Mouse (Mus musculus) liver, embryonic 11.5 days (tissue): ENCODE results near the gene Atp5b. TPM values are rescaled to one million over a fixed set of nuclear protein-coding genes. Genes with fewer than 3 reads are reported as not detected.

Experiments
- ATAC-seq: fragments of 200-750 bp; cut with Nextera tagmentation; replicated peaks from 2 replicates; pipeline ENCODE4 v1.8.0; 2017; ENCODE audit warnings: moderate number of reproducible peaks, mild to moderate bottlenecking, moderate TSS enrichment, moderate library complexity; ENCODE audit not compliant: low FRiP score
- DNase-seq: peaks from one replicate; pipeline ENCODE4 v3.0.0-alpha.2; 2017; ENCODE audit warnings: low spot score
- H3K27ac ChIP-seq: fragments of 300-500 bp; sonication (generic); 2 replicates; pipeline ENCODE4 v1.5.1; 2014; ENCODE audit warnings: mild to moderate bottlenecking, low read depth, low read length, control low read depth
- H3K27me3 ChIP-seq: fragments of 300-500 bp; sonication (generic); replicated peaks from 2 replicates; pipeline ENCODE4 v1.6.1; 2014; ENCODE audit warnings: low read length, mixed read lengths; ENCODE audit not compliant: control insufficient read depth, insufficient read depth
- H3K36me3 ChIP-seq: fragments of 300-500 bp; sonication (generic); 2 replicates; pipeline ENCODE4 v1.6.1; 2014; ENCODE audit warnings: mild to moderate bottlenecking, low read length, moderate library complexity, mixed read lengths; ENCODE audit not compliant: control insufficient read depth, insufficient read depth
- H3K4me1 ChIP-seq: fragments of 300-500 bp; sonication (generic); replicated peaks from 2 replicates; pipeline ENCODE4 v1.6.1; 2014; ENCODE audit warnings: low read length, mixed read lengths; ENCODE audit not compliant: control insufficient read depth, insufficient read depth
- H3K4me2 ChIP-seq: fragments of 300-500 bp; sonication (generic); 2 replicates; pipeline ENCODE4 v1.6.1; 2014; ENCODE audit warnings: mild to moderate bottlenecking, control low read depth, moderate library complexity
- H3K4me3 ChIP-seq: fragments of 300-500 bp; sonication (generic); 2 replicates; pipeline ENCODE4 v1.5.1; 2014; ENCODE audit warnings: low read depth, low read length, control low read depth
- H3K9ac ChIP-seq: fragments of 300-500 bp; sonication (generic); 2 replicates; pipeline ENCODE4 v1.6.1; 2014; ENCODE audit warnings: low read depth, low read length, control low read depth
- H3K9me3 ChIP-seq: fragments of 300-500 bp; sonication (generic); 2 replicates; pipeline ENCODE4 v1.6.1; 2016; ENCODE audit warnings: low read length, inconsistent platforms, mixed read lengths; ENCODE audit not compliant: control insufficient read depth
- WGBS: fragments of 180-500 bp; shearing (Covaris S2); extraction: QIAGEN DNeasy Blood & Tissue Kit; methylation state at CpG from one replicate; pipeline ENCODE4 v1.1.7; 2014; 5-methylcytosine and 5-hydroxymethylcytosine counted together
- polyA plus RNA-seq: library from polyadenylated mRNA; unstranded; fragments of >200 nt; fragmentation: Nextera tagmentation; extraction: Ambion mirVana; gene quantifications from 2 replicates; pipeline ENCODE4 v1.2.1, GENCODE M21; 2014

Atp5b gene
- polyA plus RNA-seq, 1 experiment from 2014 or later: 2,564 TPM

GRCm38 (mm10) chr10:128090651-128091563, 7.8 kb downstream of the Atp5b start:
- peak; percentile 81 for ATAC-seq
- peak overlapping the region; percentile 88 for H3K4me3 ChIP-seq
- peak; percentile 88 for DNase-seq
- peaks cover 51% of the 10 kb centered on the region for H3K4me1 ChIP-seq
- H3K9ac ChIP-seq: peak overlapping the region; percentile 76
- H3K36me3 ChIP-seq: peaks cover 36% of the 10 kb centered on the region
- H3K9me3 ChIP-seq: no peaks in the 10 kb centered on the region
- 6% methylated on average over 14 of the region's 14 CpGs for WGBS
- H3K27ac ChIP-seq: peak overlapping the region; percentile 91
- peak overlapping the region; percentile 98 for H3K4me2 ChIP-seq
- no peaks in the 10 kb centered on the region for H3K27me3 ChIP-seq

- WGBS: 2% methylated on average over 20 of the region's 20 CpGs
- DNase-seq (peak; percentile 76), ATAC-seq (peak; percentile 32)
- Histone ChIP-seq H3K27me3 (no peaks in the 10 kb centered on the region), H3K9ac (peak within 1 kb of the TSS; percentile 76), H3K36me3 (peaks cover 28% of the 10 kb centered on the region), H3K9me3 (no peaks in the 10 kb centered on the region), H3K4me2 (peak within 1 kb of the TSS; percentile 98), H3K27ac (peak within 1 kb of the TSS; percentile 91), H3K4me1 (peaks cover 57% of the 10 kb centered on the region), H3K4me3 (peak within 1 kb of the TSS; percentile 88)
Measured at GRCm38 (mm10) chr10:128091564-128092505, 8.8 kb downstream of the Atp5b start, which contains the start of gene Baz2a. TSS of gene Baz2a (plus strand) at chr10:128091577.

- ATAC-seq (peak; percentile 44), DNase-seq (peak; percentile 87)
- Histone ChIP-seq H3K27me3 (no peaks in the 10 kb centered on the region), H3K4me1 (peaks cover 56% of the 10 kb centered on the region), H3K36me3 (peaks cover 23% of the 10 kb centered on the region), H3K4me2 (peak overlapping the region; percentile 98), H3K4me3 (peak overlapping the region; percentile 88), H3K9ac (peak overlapping the region; percentile 76), H3K9me3 (no peaks in the 10 kb centered on the region), H3K27ac (peak overlapping the region; percentile 91)
- WGBS: under 1% methylated on average over 81 of the region's 88 CpGs
Measured at GRCm38 (mm10) chr10:128092506-128093495, 9.7 kb downstream of the Atp5b start.

- Histone ChIP-seq H3K4me2 (peak overlapping the region; percentile 98), H3K9me3 (no peaks in the 10 kb centered on the region), H3K4me3 (peak overlapping the region; percentile 88), H3K9ac (peak overlapping the region; percentile 76), H3K36me3 (peaks cover 14% of the 10 kb centered on the region), H3K27ac (peak overlapping the region; percentile 91), H3K27me3 (no peaks in the 10 kb centered on the region), H3K4me1 (peaks cover 54% of the 10 kb centered on the region)
- DNase-seq: no peak
- WGBS: 31% methylated on average over 13 of the region's 13 CpGs
- ATAC-seq: no peak
Measured at GRCm38 (mm10) chr10:128093496-128094294, 10.6 kb downstream of the Atp5b start.

- Histone ChIP-seq H3K4me2 (peak overlapping the region; percentile 98), H3K27me3 (no peaks in the 10 kb centered on the region), H3K9me3 (no peaks in the 10 kb centered on the region), H3K4me1 (peaks cover 47% of the 10 kb centered on the region), H3K36me3 (peaks cover 6% of the 10 kb centered on the region; the same call in 1 of the 2 replicates), H3K27ac (peak overlapping the region; percentile 91), H3K4me3 (peak overlapping the region; percentile 88), H3K9ac (peak overlapping the region; percentile 76)
- ATAC-seq (peak; percentile 78), DNase-seq (peak; percentile 82)
- WGBS: 12% methylated on average over 19 of the region's 19 CpGs
Measured at GRCm38 (mm10) chr10:128094340-128094968, 11.4 kb downstream of the Atp5b start.

- Histone ChIP-seq H3K9ac (peak overlapping the region; percentile 52), H3K36me3 (no peaks in the 10 kb centered on the region; the same call in 1 of the 2 replicates), H3K27ac (peak overlapping the region; percentile 91), H3K27me3 (no peaks in the 10 kb centered on the region), H3K4me1 (peaks cover 47% of the 10 kb centered on the region), H3K4me2 (peak overlapping the region; percentile 98), H3K4me3 (peak overlapping the region; percentile 88), H3K9me3 (no peaks in the 10 kb centered on the region)
- WGBS: 24% methylated on average over 9 of the region's 9 CpGs
- no peak for ATAC-seq
- DNase-seq: no peak
Measured at GRCm38 (mm10) chr10:128095003-128095636, 12.0 kb downstream of the Atp5b start.

GRCm38 (mm10) chr10:128096313-128096692, 13.2 kb downstream of the Atp5b start:
- H3K27me3 ChIP-seq: no peaks in the 10 kb centered on the region
- ATAC-seq (no peak), DNase-seq (no peak)
- no peaks in the 10 kb centered on the region for H3K36me3 ChIP-seq
- H3K9ac ChIP-seq: peak overlapping the region; percentile 93; the same call in 1 of the 2 replicates
- peaks cover 43% of the 10 kb centered on the region for H3K4me1 ChIP-seq
- peak overlapping the region; percentile 100 for H3K4me3 ChIP-seq
- H3K4me2 ChIP-seq: peak overlapping the region; percentile 88
- H3K27ac ChIP-seq: no peak overlapping the region
- 12% methylated on average over 4 of the region's 4 CpGs for WGBS
- no peaks in the 10 kb centered on the region for H3K9me3 ChIP-seq
